Mouse (Mus musculus): ENCODE data around the gene B3gnt7. TPM values are rescaled to one million over a fixed set of nuclear protein-coding genes. Genes with fewer than 3 reads are reported as not detected.
A peak's percentile ranks its signal among the peaks of the same experiment; 100 is the strongest.

The B3gnt7 gene
- polyA plus RNA-seq, 1 experiment, result not detected

GRCm38 (mm10) chr1:86263564-86264339 is 38.9 kb upstream of the B3gnt7 start:
- Histone ChIP-seq H3K4me2 (ENCODE audit: low read depth) (peak overlapping the region; percentile 58), H3K36me3 (ENCODE audit: control insufficient read depth, insufficient read depth) (no peaks in the 10 kb centered on the region), H3K79me2 (ENCODE audit: control insufficient read depth, insufficient read depth) (no peaks in the 10 kb centered on the region), H3ac (ENCODE audit: control insufficient read depth, insufficient read length) (no peak overlapping the region), H3K4me3 (no peak overlapping the region), H3K27me3 (ENCODE audit: control insufficient read depth, insufficient read depth, insufficient read length) (no peaks in the 10 kb centered on the region)
- TF ChIP-seq CEBPB (IDR thresholded peaks at IDR 0.05; ENCODE audit: insufficient read depth, poor library complexity, severe bottlenecking) (no peak), MYOD1 (IDR thresholded peaks at IDR 0.05; ENCODE audit: control insufficient read depth in 1 of 3, insufficient read length in 2 of 3, low read depth in 2 of 3) (peak in 1 of 3 experiments; percentile 32), MYOG (IDR thresholded peaks at IDR 0.05; ENCODE audit: control insufficient read depth in 1 of 3, insufficient read depth in 1 of 3, insufficient read length in 2 of 3, low read depth in 2 of 3) (peak in 1 of 3 experiments; percentile 29)

DNA sequence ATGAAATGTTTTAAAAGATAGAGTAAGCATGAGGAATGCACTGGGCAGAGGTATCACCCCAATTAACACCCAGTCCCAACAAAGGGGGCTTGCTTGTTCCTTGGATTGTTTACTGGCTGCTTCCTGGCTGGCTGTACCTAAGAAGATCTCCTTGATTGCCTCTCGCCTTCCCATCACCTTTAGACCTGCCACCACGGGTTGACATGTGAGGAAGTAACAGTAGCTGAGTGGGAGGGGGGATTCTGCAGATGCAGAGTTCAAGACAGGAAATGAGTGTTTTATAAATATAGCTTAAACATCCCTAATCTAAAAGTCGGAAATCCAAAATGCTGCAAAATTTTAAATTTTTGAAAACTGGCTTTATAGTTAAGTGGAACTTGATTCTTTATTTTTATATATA is 37.6 kb upstream of the B3gnt7 start:
- Histone ChIP-seq H3K4me2 (ENCODE audit: low read depth) (no peak overlapping the region), H3ac (ENCODE audit: control insufficient read depth, insufficient read length) (no peak overlapping the region), H3K79me2 (ENCODE audit: control insufficient read depth, insufficient read depth) (no peaks in the 10 kb centered on the region), H3K4me3 (no peak overlapping the region), H3K36me3 (ENCODE audit: control insufficient read depth, insufficient read depth) (no peaks in the 10 kb centered on the region), H3K27me3 (ENCODE audit: control insufficient read depth, insufficient read depth, insufficient read length) (no peaks in the 10 kb centered on the region)
- TF ChIP-seq TCF3 (IDR thresholded peaks at IDR 0.05; ENCODE audit: insufficient read length, low read depth) (no peak), TCF12 (IDR thresholded peaks at IDR 0.05; ENCODE audit: insufficient read depth, poor library complexity, severe bottlenecking) (no peak), MYOD1 (IDR thresholded peaks at IDR 0.05; ENCODE audit: control insufficient read depth in 1 of 3, insufficient read length in 2 of 3, low read depth in 2 of 3) (no peak), USF1 (IDR thresholded peaks at IDR 0.05; ENCODE audit: low read depth) (no peak), MAX (IDR thresholded peaks at IDR 0.05; ENCODE audit: low read depth) (no peak), MYOG (IDR thresholded peaks at IDR 0.05; ENCODE audit: control insufficient read depth in 1 of 3, insufficient read depth in 1 of 3, insufficient read length in 2 of 3, low read depth in 2 of 3) (no peak), REST (IDR thresholded peaks at IDR 0.05; ENCODE audit: insufficient read depth, insufficient read length) (no peak), CEBPB (IDR thresholded peaks at IDR 0.05; ENCODE audit: insufficient read depth, poor library complexity, severe bottlenecking) (no peak), E2F4 (IDR thresholded peaks at IDR 0.05; ENCODE audit: insufficient read depth) (no peak), SRF (IDR thresholded peaks at IDR 0.05; ENCODE audit: control insufficient read depth, insufficient read length, low read depth) (no peak)

GRCm38 (mm10) chr1:86268492-86269189 is 34.0 kb upstream of the B3gnt7 start:
- Histone ChIP-seq H3K36me3 (ENCODE audit: control insufficient read depth, insufficient read depth) (no peaks in the 10 kb centered on the region), H3ac (ENCODE audit: control insufficient read depth, insufficient read length) (no peak overlapping the region), H3K27me3 (ENCODE audit: control insufficient read depth, insufficient read depth, insufficient read length) (no peaks in the 10 kb centered on the region), H3K4me2 (ENCODE audit: low read depth) (peak overlapping the region; percentile 32), H3K4me3 (no peak overlapping the region), H3K79me2 (ENCODE audit: control insufficient read depth, insufficient read depth) (no peaks in the 10 kb centered on the region)
- TF ChIP-seq MYOG (IDR thresholded peaks at IDR 0.05; ENCODE audit: control insufficient read depth in 1 of 3, insufficient read depth in 1 of 3, insufficient read length in 2 of 3, low read depth in 2 of 3), result peak in 2 of 3 experiments; percentile 34 to 36
- no peak for TF ChIP-seq REST (IDR thresholded peaks at IDR 0.05; ENCODE audit: insufficient read depth, insufficient read length)
- TF ChIP-seq E2F4 (IDR thresholded peaks at IDR 0.05; ENCODE audit: insufficient read depth), result no peak
- no peak for TF ChIP-seq USF1 (IDR thresholded peaks at IDR 0.05; ENCODE audit: low read depth)
- no peak for TF ChIP-seq MAX (IDR thresholded peaks at IDR 0.05; ENCODE audit: low read depth)
- no peak for TF ChIP-seq TCF3 (IDR thresholded peaks at IDR 0.05; ENCODE audit: insufficient read length, low read depth)
- TF ChIP-seq CEBPB (IDR thresholded peaks at IDR 0.05; ENCODE audit: insufficient read depth, poor library complexity, severe bottlenecking), result no peak
- peak in 1 of 3 experiments; percentile 48 for TF ChIP-seq MYOD1 (IDR thresholded peaks at IDR 0.05; ENCODE audit: control insufficient read depth in 1 of 3, insufficient read length in 2 of 3, low read depth in 2 of 3)
- no peak for TF ChIP-seq POLR2A (IDR thresholded peaks at IDR 0.05; ENCODE audit: insufficient read length, low read depth)
- no peak for TF ChIP-seq POLR2AphosphoS2 (IDR thresholded peaks at IDR 0.05; ENCODE audit: insufficient read length, low read depth)

- Histone ChIP-seq H3K36me3 (ENCODE audit: control insufficient read depth, insufficient read depth) (no peaks in the 10 kb centered on the region), H3K4me3 (no peak overlapping the region), H3K79me2 (ENCODE audit: control insufficient read depth, insufficient read depth) (no peaks in the 10 kb centered on the region), H3ac (ENCODE audit: control insufficient read depth, insufficient read length) (no peak overlapping the region), H3K27me3 (ENCODE audit: control insufficient read depth, insufficient read depth, insufficient read length) (no peaks in the 10 kb centered on the region), H3K4me2 (ENCODE audit: low read depth) (peak overlapping the region; percentile 32)
- no peak for TF ChIP-seq REST (IDR thresholded peaks at IDR 0.05; ENCODE audit: insufficient read depth, insufficient read length)
- peak in 1 of 3 experiments; percentile 11 for TF ChIP-seq MYOD1 (IDR thresholded peaks at IDR 0.05; ENCODE audit: control insufficient read depth in 1 of 3, insufficient read length in 2 of 3, low read depth in 2 of 3)
- no peak for TF ChIP-seq USF1 (IDR thresholded peaks at IDR 0.05; ENCODE audit: low read depth)
- no peak for TF ChIP-seq TCF12 (IDR thresholded peaks at IDR 0.05; ENCODE audit: insufficient read depth, poor library complexity, severe bottlenecking)
- no peak for TF ChIP-seq POLR2A (IDR thresholded peaks at IDR 0.05; ENCODE audit: insufficient read length, low read depth)
Observed at GRCm38 (mm10) chr1:86269190-86269508, 33.5 kb upstream of the B3gnt7 start.

DNA sequence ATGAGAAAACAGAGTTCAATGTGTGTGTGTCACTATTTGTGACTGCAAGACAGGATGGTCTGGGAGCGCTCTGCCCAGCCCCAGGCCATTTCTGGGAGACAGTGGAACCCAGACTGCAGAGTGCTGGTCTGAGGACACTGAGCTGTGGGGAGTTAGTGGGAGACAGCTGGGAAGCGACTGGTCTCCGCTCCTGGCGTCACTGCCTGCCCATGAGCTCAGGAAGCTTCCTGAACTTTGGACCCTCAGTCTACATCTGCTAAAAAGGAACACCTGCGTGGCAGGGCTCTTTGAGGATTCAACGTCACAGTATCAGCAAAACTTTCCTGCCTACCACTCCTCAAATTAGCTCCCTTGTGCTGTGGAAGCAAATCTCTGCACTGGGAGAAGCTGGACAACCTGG is 30.9 kb upstream of the B3gnt7 start:
- Histone ChIP-seq H3ac (ENCODE audit: control insufficient read depth, insufficient read length) (no peak overlapping the region), H3K4me3 (no peak overlapping the region), H3K4me2 (ENCODE audit: low read depth) (no peak overlapping the region), H3K27me3 (ENCODE audit: control insufficient read depth, insufficient read depth, insufficient read length) (no peaks in the 10 kb centered on the region), H3K36me3 (ENCODE audit: control insufficient read depth, insufficient read depth) (no peaks in the 10 kb centered on the region), H3K79me2 (ENCODE audit: control insufficient read depth, insufficient read depth) (no peaks in the 10 kb centered on the region)
- TF ChIP-seq TCF12 (IDR thresholded peaks at IDR 0.05; ENCODE audit: insufficient read depth, poor library complexity, severe bottlenecking) (no peak), MYOG (IDR thresholded peaks at IDR 0.05; ENCODE audit: control insufficient read depth in 1 of 3, insufficient read depth in 1 of 3, insufficient read length in 2 of 3, low read depth in 2 of 3) (no peak), MYOD1 (IDR thresholded peaks at IDR 0.05; ENCODE audit: control insufficient read depth in 1 of 3, insufficient read length in 2 of 3, low read depth in 2 of 3) (no peak), POLR2A (IDR thresholded peaks at IDR 0.05; ENCODE audit: insufficient read length, low read depth) (no peak), POLR2AphosphoS2 (IDR thresholded peaks at IDR 0.05; ENCODE audit: insufficient read length, low read depth) (no peak), MAX (IDR thresholded peaks at IDR 0.05; ENCODE audit: low read depth) (no peak), E2F4 (IDR thresholded peaks at IDR 0.05; ENCODE audit: insufficient read depth) (no peak), CEBPB (IDR thresholded peaks at IDR 0.05; ENCODE audit: insufficient read depth, poor library complexity, severe bottlenecking) (no peak), USF1 (IDR thresholded peaks at IDR 0.05; ENCODE audit: low read depth) (no peak), SRF (IDR thresholded peaks at IDR 0.05; ENCODE audit: control insufficient read depth, insufficient read length, low read depth) (no peak), REST (IDR thresholded peaks at IDR 0.05; ENCODE audit: insufficient read depth, insufficient read length) (no peak), TCF3 (IDR thresholded peaks at IDR 0.05; ENCODE audit: insufficient read length, low read depth) (no peak)

Measured in myocyte (in vitro differentiated cells).